Mouse (Mus musculus): ENCODE measurements around the gene Sva.

The Sva gene

DNA sequence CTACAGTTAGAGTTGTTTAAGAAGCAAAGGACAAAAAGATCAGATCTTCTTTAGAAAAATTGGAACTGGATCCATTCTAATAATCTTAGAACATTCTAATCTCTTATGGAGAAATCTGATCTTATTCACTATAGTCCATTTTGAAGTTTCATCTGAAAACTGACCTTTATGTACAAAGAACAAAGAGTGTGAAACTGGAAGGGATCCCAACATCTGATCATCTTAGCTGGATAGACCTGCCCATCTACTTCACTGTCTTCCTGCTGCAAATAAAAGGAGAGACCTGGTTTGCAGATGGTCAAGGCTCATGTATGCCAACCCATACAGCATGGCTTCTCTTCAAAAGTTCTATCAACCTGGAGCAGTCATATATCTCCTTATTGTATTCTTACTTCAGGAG is at the start of gene Sva:
Gene Sva (plus strand): TSS at position 301 of the 400 bp plus-strand sequence.
- DNase-seq (ENCODE audit: low spot score) = no peak
